Mouse (Mus musculus) adrenal gland, adult 10 weeks (tissue): Measurements from ENCODE around the gene C77080. TPM values are rescaled to one million over a fixed set of nuclear protein-coding genes. Genes with fewer than 3 reads are reported as not detected.

ENCODE experiments used
- polyA plus RNA-seq: library from polyadenylated mRNA; stranded (reverse); fragments of 350-450 nt; fragmentation: Illumina TruSeq; extraction: RNeasy Lipid Tissue Mini Kit (QIAGEN cat#74804); gene quantifications from one replicate; pipeline ENCODE4 v1.2.3, GENCODE M21; 2014; ENCODE audit warnings: low read depth, low replicate concordance

Gene C77080
- polyA plus RNA-seq: 0.76 TPM

GRCm38 (mm10) chr4:129261196-129261595 is at the start of gene C77080:
Gene C77080, minus strand, starts transcription at chr4:129261404.

DNA sequence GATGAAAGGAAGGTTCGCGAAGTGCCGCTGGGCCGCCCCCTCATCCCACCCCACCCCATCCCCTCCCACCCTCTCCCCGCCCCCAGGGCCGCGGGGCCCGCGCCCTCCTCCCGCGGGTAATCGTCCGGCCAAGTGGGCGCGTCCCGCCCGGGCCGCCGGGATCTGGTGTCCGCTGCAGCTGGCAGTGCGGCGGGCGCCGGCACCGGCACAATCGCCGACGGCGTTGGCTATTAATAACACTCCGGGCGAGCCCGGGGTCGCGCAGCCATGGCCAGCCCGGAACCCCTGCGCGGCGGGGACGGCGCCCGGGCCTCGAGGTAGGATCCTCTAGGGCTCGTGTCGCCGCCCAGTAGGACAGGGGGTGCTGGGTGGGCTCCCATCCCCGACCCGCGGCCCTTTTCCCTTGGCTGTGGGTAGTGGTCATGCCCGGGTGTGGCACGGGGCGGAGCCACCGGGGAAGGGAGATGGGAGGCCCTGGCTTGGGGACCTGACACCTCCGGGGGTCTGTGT is 26.3 kb upstream of the C77080 start, which contains the start of gene Sync:
Gene Sync, plus strand, starts transcription at position 146 of the 510 bp plus-strand sequence.

GRCm38 (mm10) chr4:129189542-129190519 is 71.4 kb downstream of the C77080 start, which contains the start of the genes S100pbp and Yars:
Gene S100pbp, minus strand, starts transcription at chr4:129189727.
Gene Yars, plus strand, starts transcription at chr4:129189760.

Other genes with a start within 250 kb of the C77080 start
- gene Rnf19b, start 203.1 kb downstream of the C77080 start, polyA plus RNA-seq: 7.5 TPM
- not detected for gene Tmem54, start 155.9 kb downstream of the C77080 start, polyA plus RNA-seq
- gene Hpca, start 139.4 kb downstream of the C77080 start, polyA plus RNA-seq: 0.76 TPM
- 2.0 TPM for gene Fndc5, start 124.4 kb downstream of the C77080 start, polyA plus RNA-seq
- gene S100pbp, start 71.7 kb downstream of the C77080 start, polyA plus RNA-seq: 55.9 TPM
- gene Yars, start 71.6 kb downstream of the C77080 start, polyA plus RNA-seq: 11.2 TPM
- not detected for gene Sync, start 26.2 kb upstream of the C77080 start, polyA plus RNA-seq
- gene Rbbp4, start 74.0 kb upstream of the C77080 start, polyA plus RNA-seq: 217 TPM
- 174 TPM for gene Zbtb8os, start 74.3 kb upstream of the C77080 start, polyA plus RNA-seq
- 0.99 TPM for gene Zbtb8a, start 116.7 kb upstream of the C77080 start, polyA plus RNA-seq
- not detected for gene Zbtb8b, start 179.4 kb upstream of the C77080 start, polyA plus RNA-seq
- 20.8 TPM for gene Bsdc1, start 200.2 kb upstream of the C77080 start, polyA plus RNA-seq
- gene Tssk3, start 229.6 kb upstream of the C77080 start, polyA plus RNA-seq: not detected
- gene Fam229a, start 229.8 kb upstream of the C77080 start, polyA plus RNA-seq: not detected